Comparison of ENCODE assay signal across 16 mouse cellular contexts in the genomic region with DNA sequence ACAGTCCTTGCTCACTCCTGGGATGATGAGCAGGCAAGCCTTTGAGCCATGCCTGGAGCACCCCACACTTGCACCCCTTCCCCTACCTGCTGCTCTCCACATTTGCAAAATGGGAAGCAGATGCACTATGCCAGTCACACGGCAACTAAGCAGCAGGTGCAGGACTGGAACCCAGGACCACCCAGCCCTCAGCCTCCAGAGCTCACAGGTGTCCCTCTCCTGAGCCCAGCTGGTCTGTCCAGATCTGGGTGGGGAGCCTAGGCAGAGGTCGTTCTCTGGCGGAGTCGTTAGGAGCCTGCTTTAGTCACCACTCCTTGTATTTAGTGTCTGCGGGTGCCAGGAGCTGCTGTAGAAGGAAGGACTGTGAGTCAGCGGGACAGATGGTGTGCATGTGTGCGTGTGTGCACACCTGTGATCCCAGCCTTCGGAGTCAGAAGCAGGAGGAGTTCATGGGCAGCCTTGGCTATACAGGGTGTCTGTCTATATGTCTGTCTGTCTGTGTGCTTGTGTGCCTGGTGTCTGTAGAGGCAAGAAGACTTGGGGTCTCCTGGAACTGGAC. TPM values are rescaled to one million over a fixed set of nuclear protein-coding genes. Genes with fewer than 3 reads are reported as not detected.
DNase-seq lines count a peak whose midpoint lies in the region; ATAC-seq and TF ChIP-seq lines count a peak whose summit lies in the region.
"Had no signal": no experiment of that assay in that cellular context is flagged by ENCODE, and none has a peak within 500 bp of the region (broad histone marks: within the 10 kb centered on the region; RNA-seq: fewer than 3 reads in every experiment).

No protein-coding gene starts in this region.

- no peak overlapping the region for H3K27ac ChIP-seq in forebrain, embryonic 10.5 days
- H3K27ac ChIP-seq in forebrain, embryonic 12.5 days, result no peak overlapping the region
- peak overlapping the region; percentile 95 for H3K27ac ChIP-seq in liver, embryonic 11.5 days (ENCODE audit: low read depth, low read length)
- no peak overlapping the region for H3K27ac ChIP-seq in liver, postnatal 0 days (ENCODE audit: low read depth)
- H3K27ac ChIP-seq: kidney, embryonic 15.5 days; limb, embryonic 15.5 days had no signal

- H3K79me2 ChIP-seq in myocyte (ENCODE audit: control insufficient read depth, insufficient read depth), result peaks cover 26% of the 10 kb centered on the region

- peaks cover 29% of the 10 kb centered on the region for H3K36me3 ChIP-seq in forebrain, embryonic 10.5 days (replicated peaks)
- peaks cover 14% of the 10 kb centered on the region for H3K36me3 ChIP-seq in forebrain, embryonic 12.5 days (replicated peaks)
- peaks cover 13% of the 10 kb centered on the region; the same call in 1 of the 2 replicates for H3K36me3 ChIP-seq in liver, embryonic 11.5 days (ENCODE audit: control insufficient read depth, insufficient read depth, low read length)
- H3K36me3 ChIP-seq in liver, postnatal 0 days (replicated peaks; ENCODE audit: insufficient read depth, low read length), result peaks cover 13% of the 10 kb centered on the region
- no peaks in the 10 kb centered on the region for H3K36me3 ChIP-seq in myocyte (ENCODE audit: control insufficient read depth, insufficient read depth)

- no peak for DNase-seq in forebrain, embryonic 10.5 days (ENCODE audit: extremely low spot score, low spot score)
- no peak for DNase-seq in liver, embryonic 11.5 days (ENCODE audit: low spot score)
- DNase-seq in liver, postnatal 0 days, result no peak
- DNase-seq in brain, adult 2 months (ENCODE audit: low read depth, low spot score), result peak; percentile 86
- no peak for DNase-seq in spleen, postnatal 14 days (ENCODE audit: low spot score in 2 of 2)
- DNase-seq: B cell, adult 2 months; forebrain, postnatal 0 days; gastrocnemius, postnatal 25 days; heart, postnatal 36 days; lung, postnatal 14 days had no signal

- H3K27me3 ChIP-seq in forebrain, embryonic 10.5 days (ENCODE audit: poor library complexity, severe bottlenecking), result no peaks in the 10 kb centered on the region
- H3K27me3 ChIP-seq in forebrain, embryonic 12.5 days, result no peaks in the 10 kb centered on the region
- no peaks in the 10 kb centered on the region for H3K27me3 ChIP-seq in liver, embryonic 11.5 days (replicated peaks; ENCODE audit: control insufficient read depth, insufficient read depth, low read length)
- H3K27me3 ChIP-seq in liver, postnatal 0 days (ENCODE audit: insufficient read depth, low read length), result no peaks in the 10 kb centered on the region
- no peaks in the 10 kb centered on the region for H3K27me3 ChIP-seq in myocyte (ENCODE audit: control insufficient read depth, insufficient read depth, insufficient read length)
- H3K27me3 ChIP-seq: kidney, embryonic 15.5 days; limb, embryonic 15.5 days had no signal

- TF ChIP-seq POLR2A in myocyte (IDR thresholded peaks at IDR 0.05; ENCODE audit: insufficient read length, low read depth), result no peak

- 0 out of 2 replicates have a peak overlapping the region, but pooled peaks have one; percentile 3 for H3K4me3 ChIP-seq in forebrain, embryonic 10.5 days
- no peak overlapping the region for H3K4me3 ChIP-seq in forebrain, embryonic 12.5 days (replicated peaks)
- no peak overlapping the region for H3K4me3 ChIP-seq in liver, embryonic 11.5 days (ENCODE audit: low read depth, low read length)
- no peak overlapping the region for H3K4me3 ChIP-seq in liver, postnatal 0 days (ENCODE audit: low read depth, low read length)
- no peak overlapping the region for H3K4me3 ChIP-seq in myocyte
- H3K4me3 ChIP-seq: kidney, embryonic 15.5 days; limb, embryonic 15.5 days had no signal

- no peak overlapping the region for H3ac ChIP-seq in myocyte (ENCODE audit: control insufficient read depth, insufficient read length)

- H3K9ac ChIP-seq in forebrain, embryonic 12.5 days, result no peak overlapping the region
- H3K9ac ChIP-seq in liver, embryonic 11.5 days (ENCODE audit: low read depth, low read length), result peak overlapping the region; percentile 47
- H3K9ac ChIP-seq in liver, postnatal 0 days (replicated peaks), result no peak overlapping the region
- H3K9ac ChIP-seq: forebrain, postnatal 0 days; kidney, embryonic 15.5 days; limb, embryonic 15.5 days had no signal

- TF ChIP-seq CTCF in liver, postnatal 0 days (IDR thresholded peaks at IDR 0.05; ENCODE audit: low read depth), result no peak

- no peak for ATAC-seq in forebrain, embryonic 12.5 days (ENCODE audit: low FRiP score)
- no peak for ATAC-seq in liver, embryonic 11.5 days (replicated peaks; ENCODE audit: low FRiP score)
- no peak for ATAC-seq in liver, postnatal 0 days
- ATAC-seq in cerebellum, adult (ENCODE audit: insufficient number of reproducible peaks, low FRiP score, low TSS enrichment), result no peak
- ATAC-seq: forebrain, postnatal 0 days had no signal

- H3K9me3 ChIP-seq in forebrain, embryonic 10.5 days, result no peaks in the 10 kb centered on the region
- H3K9me3 ChIP-seq in forebrain, embryonic 12.5 days, result no peaks in the 10 kb centered on the region
- H3K9me3 ChIP-seq in liver, embryonic 11.5 days (ENCODE audit: control insufficient read depth, low read length), result no peaks in the 10 kb centered on the region
- H3K9me3 ChIP-seq in liver, postnatal 0 days (ENCODE audit: low read length), result no peaks in the 10 kb centered on the region
- H3K9me3 ChIP-seq: kidney, embryonic 15.5 days; limb, embryonic 15.5 days had no signal

- H3K4me2 ChIP-seq in forebrain, embryonic 12.5 days, result no peak overlapping the region
- peak overlapping the region; percentile 14; the same call in 1 of the 2 replicates for H3K4me2 ChIP-seq in liver, embryonic 11.5 days
- no peak overlapping the region for H3K4me2 ChIP-seq in liver, postnatal 0 days (ENCODE audit: low read depth, low read length)
- H3K4me2 ChIP-seq in myocyte (ENCODE audit: low read depth), result no peak overlapping the region
- H3K4me2 ChIP-seq: kidney, embryonic 15.5 days; limb, embryonic 15.5 days; midbrain, embryonic 11.5 days had no signal

- peaks cover 13% of the 10 kb centered on the region for H3K4me1 ChIP-seq in forebrain, embryonic 10.5 days
- H3K4me1 ChIP-seq in forebrain, embryonic 12.5 days, result peaks cover 11% of the 10 kb centered on the region; the same call in 1 of the 2 replicates
- H3K4me1 ChIP-seq in liver, embryonic 11.5 days (replicated peaks; ENCODE audit: control insufficient read depth, insufficient read depth, low read length), result peaks cover 36% of the 10 kb centered on the region
- peaks cover 7% of the 10 kb centered on the region for H3K4me1 ChIP-seq in liver, postnatal 0 days (ENCODE audit: insufficient read depth)

- 92% methylated on average over 8 of the region's 8 CpGs for WGBS in forebrain, embryonic 10.5 days
- 91% methylated on average over 8 of the region's 8 CpGs for WGBS in forebrain, embryonic 12.5 days
- 88% methylated on average over 8 of the region's 8 CpGs for WGBS in liver, embryonic 11.5 days
- WGBS in liver, postnatal 0 days (ENCODE audit: insufficient replicate concordance), result 91% methylated on average over 8 of the region's 8 CpGs

- no peak for TF ChIP-seq EP300 in liver, postnatal 0 days (IDR thresholded peaks at IDR 0.05; ENCODE audit: low read depth)

TF ChIP-seq in myocyte, 11 proteins besides CTCF, POLR2A, EP300 and RAD21 (continues in another document):
- TF ChIP-seq MAX (IDR thresholded peaks at IDR 0.05; ENCODE audit: low read depth) (no peak), MYOD1 (IDR thresholded peaks at IDR 0.05; ENCODE audit: control insufficient read depth in 1 of 3, insufficient read length in 2 of 3, low read depth in 2 of 3) (peak in 2 of 3 experiments; percentile 0 to 38), TCF12 (IDR thresholded peaks at IDR 0.05; ENCODE audit: insufficient read depth, poor library complexity, severe bottlenecking) (no peak), MYOG (IDR thresholded peaks at IDR 0.05; ENCODE audit: control insufficient read depth in 1 of 3, insufficient read depth in 1 of 3, insufficient read length in 2 of 3, low read depth in 2 of 3) (peak in 1 of 3 experiments; percentile 63), E2F4 (IDR thresholded peaks at IDR 0.05; ENCODE audit: insufficient read depth) (no peak)

RNA-seq across cellular contexts. Expression of a gene that starts 12.8 kb away (rescaled TPM):
- polyA plus RNA-seq in forebrain, embryonic 10.5 days (2016; fragmentation: Nextera tagmentation; extraction: Ambion mirVana), result 50.7 and 51.4 TPM in 2 replicates
- 45.5 and 48.3 TPM in 2 replicates for polyA plus RNA-seq in forebrain, embryonic 12.5 days (2016; fragmentation: Nextera tagmentation; extraction: Ambion mirVana)
- polyA plus RNA-seq in liver, embryonic 11.5 days (2014; fragmentation: Nextera tagmentation; extraction: Ambion mirVana), result 31.6 and 33.9 TPM in 2 replicates
- 8.7 and 9.7 TPM in 2 replicates for polyA plus RNA-seq in liver, postnatal 0 days (2015; fragmentation: Nextera tagmentation; extraction: Ambion mirVana)
- polyA plus RNA-seq in myocyte (2012; fragmentation: generic; extraction: Trizol), result 29.8 TPM

RNA-seq across cellular contexts. Expression of a gene that starts 28.6 kb away (rescaled TPM):
- 1.6 and 2.0 TPM in 2 replicates for polyA plus RNA-seq in forebrain, embryonic 10.5 days (2016; fragmentation: Nextera tagmentation; extraction: Ambion mirVana)
- 1.6 and 1.7 TPM in 2 replicates for polyA plus RNA-seq in forebrain, embryonic 12.5 days (2016; fragmentation: Nextera tagmentation; extraction: Ambion mirVana)
- 1.4 and 1.9 TPM in 2 replicates for polyA plus RNA-seq in liver, embryonic 11.5 days (2014; fragmentation: Nextera tagmentation; extraction: Ambion mirVana)
- polyA plus RNA-seq in liver, postnatal 0 days (2015; fragmentation: Nextera tagmentation; extraction: Ambion mirVana), result 0.74 and 0.83 TPM in 2 replicates
- 0.10 TPM for polyA plus RNA-seq in myocyte (2012; fragmentation: generic; extraction: Trizol)

RNA-seq across cellular contexts. Expression of a gene that starts 30.6 kb away (rescaled TPM):
- 47.4 and 56.9 TPM in 2 replicates for polyA plus RNA-seq in forebrain, embryonic 10.5 days (2016; fragmentation: Nextera tagmentation; extraction: Ambion mirVana)
- 42.4 and 43.0 TPM in 2 replicates for polyA plus RNA-seq in forebrain, embryonic 12.5 days (2016; fragmentation: Nextera tagmentation; extraction: Ambion mirVana)
- 85.9 and 87.5 TPM in 2 replicates for polyA plus RNA-seq in liver, embryonic 11.5 days (2014; fragmentation: Nextera tagmentation; extraction: Ambion mirVana)
- polyA plus RNA-seq in liver, postnatal 0 days (2015; fragmentation: Nextera tagmentation; extraction: Ambion mirVana), result 36.2 and 36.4 TPM in 2 replicates
- polyA plus RNA-seq in myocyte (2012; fragmentation: generic; extraction: Trizol), result 189 TPM

RNA-seq across cellular contexts. Expression of a gene that starts 38.9 kb away (rescaled TPM):
- polyA plus RNA-seq in forebrain, embryonic 10.5 days (2016; fragmentation: Nextera tagmentation; extraction: Ambion mirVana), result 0.41 and 0.51 TPM in 2 replicates
- 0.19 TPM in 1 of 2 replicates, not detected in the other for polyA plus RNA-seq in forebrain, embryonic 12.5 days (2016; fragmentation: Nextera tagmentation; extraction: Ambion mirVana)
- polyA plus RNA-seq in liver, embryonic 11.5 days (2014; fragmentation: Nextera tagmentation; extraction: Ambion mirVana), result not detected in 2 replicates
- polyA plus RNA-seq in liver, postnatal 0 days (2015; fragmentation: Nextera tagmentation; extraction: Ambion mirVana), result 0.15 TPM in 1 of 2 replicates, not detected in the other
- 0.42 TPM for polyA plus RNA-seq in myocyte (2012; fragmentation: generic; extraction: Trizol)

RNA-seq across cellular contexts. Expression of a gene that starts 41.4 kb away (rescaled TPM):
- 32.1 and 33.1 TPM in 2 replicates for polyA plus RNA-seq in forebrain, embryonic 10.5 days (2016; fragmentation: Nextera tagmentation; extraction: Ambion mirVana)
- polyA plus RNA-seq in forebrain, embryonic 12.5 days (2016; fragmentation: Nextera tagmentation; extraction: Ambion mirVana), result 70.3 and 74.1 TPM in 2 replicates
- 8.2 and 11.1 TPM in 2 replicates for polyA plus RNA-seq in liver, embryonic 11.5 days (2014; fragmentation: Nextera tagmentation; extraction: Ambion mirVana)
- polyA plus RNA-seq in liver, postnatal 0 days (2015; fragmentation: Nextera tagmentation; extraction: Ambion mirVana), result 1.5 and 4.6 TPM in 2 replicates
- polyA plus RNA-seq in myocyte (2012; fragmentation: generic; extraction: Trizol), result 340 TPM
